Mouse (Mus musculus): ENCODE measurements around the gene Frk. TPM values are rescaled to one million over a fixed set of nuclear protein-coding genes. Genes with fewer than 3 reads are reported as not detected.
"Not testable (repeated sequence)": the region's sequence is repeated elsewhere in the genome, so short reads cannot be mapped to it uniquely, and the experiment has no call there.

Frk gene
- polyA plus RNA-seq (2011; ENCODE audit: insufficient read depth, insufficient read length, low read depth, missing spikeins), result 0.32 and 0.42 TPM in 2 replicates

DNA sequence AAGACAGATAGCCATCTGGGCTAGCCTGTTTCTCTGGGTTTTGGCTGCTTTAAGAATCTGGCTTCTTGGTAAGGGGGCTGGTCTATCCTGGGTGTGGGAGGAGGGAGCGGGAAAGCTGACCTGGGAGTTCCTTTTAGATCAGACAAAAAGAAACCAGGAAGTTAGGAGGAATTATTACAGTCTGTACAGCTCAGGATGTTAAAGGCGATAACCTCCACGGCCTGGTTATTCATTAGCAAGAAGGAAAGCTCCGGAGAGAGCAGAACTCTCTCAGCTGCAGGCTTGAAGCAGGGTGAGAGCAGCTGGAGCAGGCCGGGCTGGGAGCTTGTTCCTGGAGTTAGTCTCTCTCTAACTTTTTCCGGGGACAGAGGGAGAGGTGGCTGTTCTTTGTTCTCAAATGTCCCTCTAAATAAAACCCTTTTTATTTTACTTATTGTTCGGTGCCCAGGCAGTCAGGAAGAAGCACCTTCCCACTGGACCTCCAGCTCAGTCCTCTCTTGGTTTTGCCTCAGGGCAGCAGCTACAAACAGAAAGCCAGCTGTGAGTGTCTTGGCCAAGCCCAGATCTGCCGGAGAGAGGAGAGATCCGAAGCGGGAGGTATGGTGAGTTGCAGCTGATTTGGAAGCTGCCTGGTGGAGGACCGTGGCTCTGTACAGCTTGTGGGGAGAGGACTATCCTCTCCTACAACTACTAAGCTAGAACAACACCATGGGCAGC is at the start of gene Frk:
TSS of gene Frk (plus strand) at position 103 of the 717 bp plus-strand sequence.
- Histone ChIP-seq H3K9ac (ENCODE audit: low read depth, poor library complexity, severe bottlenecking) (no peak within 1 kb of the TSS), H3K9me3 (replicated peaks; ENCODE audit: control insufficient read depth, insufficient read depth, low read length, poor library complexity, severe bottlenecking) (no peaks in the 10 kb centered on the region), H3K4me3 (ENCODE audit: low read depth, low read length) (peak within 1 kb of the TSS; percentile 17; the same call in 1 of the 2 replicates), H3K27me3 (ENCODE audit: control insufficient read depth, insufficient read depth, low read length, poor library complexity, severe bottlenecking) (no peaks in the 10 kb centered on the region), H3K27ac (ENCODE audit: insufficient read depth, low read length) (no peak within 1 kb of the TSS), H3K4me1 (ENCODE audit: control insufficient read depth, insufficient read depth, low read length) (no peaks in the 10 kb centered on the region), H3K36me3 (ENCODE audit: control insufficient read depth, insufficient read depth, low read length, poor library complexity, severe bottlenecking) (no peaks in the 10 kb centered on the region)
- no peak for TF ChIP-seq CTCF (IDR thresholded peaks at IDR 0.05; ENCODE audit: low read depth, low read length)
- TF ChIP-seq POLR2A (IDR thresholded peaks at IDR 0.05; ENCODE audit: insufficient read depth, low read length), result no peak
- no peak for TF ChIP-seq EP300 (IDR thresholded peaks at IDR 0.05; ENCODE audit: insufficient read depth, low read depth, low read length)

DNA sequence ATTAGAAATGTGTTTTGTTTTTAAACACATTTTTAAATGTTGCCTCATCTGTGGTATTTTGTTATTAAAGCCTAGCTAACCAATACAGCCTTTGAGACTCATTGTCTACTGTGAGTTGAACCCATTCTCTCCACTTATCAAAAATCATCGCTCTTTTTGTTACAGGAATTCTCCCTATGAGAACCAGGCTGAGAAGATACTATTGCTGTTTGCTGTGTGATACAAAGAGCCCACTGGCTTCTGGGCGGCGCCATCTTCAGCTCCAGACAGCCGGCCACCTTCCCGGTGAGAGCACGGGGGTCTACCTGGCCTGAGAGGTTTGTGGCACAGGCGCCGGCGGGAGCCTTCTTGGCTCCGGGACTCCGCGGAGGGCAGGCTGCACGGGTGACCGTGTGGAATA is 49.0 kb upstream of the Frk start:
- not testable (repeated sequence) for H3K36me3 ChIP-seq (ENCODE audit: control insufficient read depth, insufficient read depth, low read length, poor library complexity, severe bottlenecking); H3K9me3 ChIP-seq (replicated peaks; ENCODE audit: control insufficient read depth, insufficient read depth, low read length, poor library complexity, severe bottlenecking); H3K9ac ChIP-seq (ENCODE audit: low read depth, poor library complexity, severe bottlenecking); H3K4me1 ChIP-seq (ENCODE audit: control insufficient read depth, insufficient read depth, low read length); H3K27ac ChIP-seq (ENCODE audit: insufficient read depth, low read length); H3K27me3 ChIP-seq (ENCODE audit: control insufficient read depth, insufficient read depth, low read length, poor library complexity, severe bottlenecking)
- H3K4me3 ChIP-seq (ENCODE audit: low read depth, low read length), result peak overlapping the region; percentile 20

DNA sequence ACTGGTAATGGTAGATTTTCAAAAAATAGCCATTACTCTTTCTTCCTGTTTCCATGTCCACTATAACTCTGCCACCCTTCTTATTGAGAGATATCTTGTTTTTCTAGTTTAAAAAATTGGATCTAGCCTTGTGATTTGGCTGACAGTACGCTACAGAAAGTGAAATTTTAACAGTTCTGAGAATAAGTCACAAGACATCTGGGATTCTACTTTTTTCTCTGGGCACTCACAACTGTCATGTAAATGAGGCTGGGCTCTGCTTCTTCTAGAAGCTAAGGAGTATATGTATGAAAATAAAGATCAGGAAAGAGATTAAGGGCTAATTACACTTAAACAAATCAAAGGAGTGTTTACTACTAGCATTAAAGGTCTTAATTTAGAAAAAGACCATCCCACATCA is 33.7 kb upstream of the Frk start:
- TF ChIP-seq EP300 (IDR thresholded peaks at IDR 0.05; ENCODE audit: insufficient read depth, low read depth, low read length) (no peak), POLR2A (IDR thresholded peaks at IDR 0.05; ENCODE audit: insufficient read depth, low read length) (no peak), CTCF (IDR thresholded peaks at IDR 0.05; ENCODE audit: low read depth, low read length) (no peak)
- no peaks in the 10 kb centered on the region for H3K9me3 ChIP-seq (replicated peaks; ENCODE audit: control insufficient read depth, insufficient read depth, low read length, poor library complexity, severe bottlenecking)
- no peak overlapping the region for H3K9ac ChIP-seq (ENCODE audit: low read depth, poor library complexity, severe bottlenecking)
- H3K36me3 ChIP-seq (ENCODE audit: control insufficient read depth, insufficient read depth, low read length, poor library complexity, severe bottlenecking), result no peaks in the 10 kb centered on the region
- no peak overlapping the region for H3K27ac ChIP-seq (ENCODE audit: insufficient read depth, low read length)
- no peaks in the 10 kb centered on the region for H3K27me3 ChIP-seq (ENCODE audit: control insufficient read depth, insufficient read depth, low read length, poor library complexity, severe bottlenecking)
- H3K4me1 ChIP-seq (ENCODE audit: control insufficient read depth, insufficient read depth, low read length), result peaks cover 4% of the 10 kb centered on the region
- H3K4me3 ChIP-seq (ENCODE audit: low read depth, low read length), result no peak overlapping the region

DNA sequence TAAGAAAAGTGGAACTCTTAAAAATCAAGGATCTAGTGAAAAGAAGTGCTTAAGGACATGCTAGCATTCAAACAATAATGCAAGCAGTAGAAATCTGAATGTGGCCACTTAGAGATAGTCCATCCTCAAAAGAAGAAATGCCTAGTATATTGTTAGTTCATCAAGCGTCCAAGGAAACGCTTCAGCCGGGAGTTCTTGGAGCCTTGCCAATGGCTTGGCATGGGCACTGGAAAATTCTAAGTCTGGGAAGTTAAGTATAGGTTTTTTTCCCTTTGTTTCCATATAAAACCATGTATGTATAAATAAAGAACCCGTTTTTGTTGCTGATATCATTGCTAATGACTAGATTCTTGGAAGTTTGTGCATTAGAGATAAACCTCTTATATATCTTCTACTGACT is 21.7 kb upstream of the Frk start:
- H3K4me1 ChIP-seq (ENCODE audit: control insufficient read depth, insufficient read depth, low read length), result no peaks in the 10 kb centered on the region
- H3K27ac ChIP-seq (ENCODE audit: insufficient read depth, low read length), result no peak overlapping the region
- H3K27me3 ChIP-seq (ENCODE audit: control insufficient read depth, insufficient read depth, low read length, poor library complexity, severe bottlenecking), result no peaks in the 10 kb centered on the region
- H3K9ac ChIP-seq (ENCODE audit: low read depth, poor library complexity, severe bottlenecking), result no peak overlapping the region
- TF ChIP-seq POLR2A (IDR thresholded peaks at IDR 0.05; ENCODE audit: insufficient read depth, low read length), result no peak
- no peak for TF ChIP-seq CTCF (IDR thresholded peaks at IDR 0.05; ENCODE audit: low read depth, low read length)
- no peak for TF ChIP-seq EP300 (IDR thresholded peaks at IDR 0.05; ENCODE audit: insufficient read depth, low read depth, low read length)
- no peak overlapping the region for H3K4me3 ChIP-seq (ENCODE audit: low read depth, low read length)
- H3K9me3 ChIP-seq (replicated peaks; ENCODE audit: control insufficient read depth, insufficient read depth, low read length, poor library complexity, severe bottlenecking), result no peaks in the 10 kb centered on the region
- H3K36me3 ChIP-seq (ENCODE audit: control insufficient read depth, insufficient read depth, low read length, poor library complexity, severe bottlenecking), result no peaks in the 10 kb centered on the region

DNA sequence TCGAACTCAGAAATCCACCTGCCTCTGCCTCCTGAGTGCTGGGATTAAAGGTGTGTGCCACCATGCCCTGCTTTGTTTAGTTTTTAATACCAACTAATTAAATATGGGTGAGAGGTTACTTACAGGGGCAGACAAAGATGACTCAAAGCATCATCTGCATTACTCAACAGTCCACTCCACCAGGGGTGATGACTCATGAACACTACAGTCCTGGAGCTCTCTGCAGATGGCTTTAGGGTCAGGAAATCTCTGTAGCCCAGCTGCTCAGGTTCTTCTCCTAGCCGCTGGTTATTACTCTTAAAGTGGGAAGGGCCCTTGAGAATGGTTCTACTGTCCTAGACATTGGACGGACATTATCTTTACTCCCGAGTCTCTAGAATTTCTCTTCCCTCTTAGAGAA is 18.9 kb upstream of the Frk start:
- no peaks in the 10 kb centered on the region for H3K9me3 ChIP-seq (replicated peaks; ENCODE audit: control insufficient read depth, insufficient read depth, low read length, poor library complexity, severe bottlenecking)
- no peak overlapping the region for H3K27ac ChIP-seq (ENCODE audit: insufficient read depth, low read length)
- no peak overlapping the region for H3K4me3 ChIP-seq (ENCODE audit: low read depth, low read length)
- H3K36me3 ChIP-seq (ENCODE audit: control insufficient read depth, insufficient read depth, low read length, poor library complexity, severe bottlenecking), result no peaks in the 10 kb centered on the region
- TF ChIP-seq CTCF (IDR thresholded peaks at IDR 0.05; ENCODE audit: low read depth, low read length) (no peak), EP300 (IDR thresholded peaks at IDR 0.05; ENCODE audit: insufficient read depth, low read depth, low read length) (no peak), POLR2A (IDR thresholded peaks at IDR 0.05; ENCODE audit: insufficient read depth, low read length) (no peak)
- no peaks in the 10 kb centered on the region for H3K27me3 ChIP-seq (ENCODE audit: control insufficient read depth, insufficient read depth, low read length, poor library complexity, severe bottlenecking)
- H3K9ac ChIP-seq (ENCODE audit: low read depth, poor library complexity, severe bottlenecking), result no peak overlapping the region
- H3K4me1 ChIP-seq (ENCODE audit: control insufficient read depth, insufficient read depth, low read length), result no peaks in the 10 kb centered on the region

DNA sequence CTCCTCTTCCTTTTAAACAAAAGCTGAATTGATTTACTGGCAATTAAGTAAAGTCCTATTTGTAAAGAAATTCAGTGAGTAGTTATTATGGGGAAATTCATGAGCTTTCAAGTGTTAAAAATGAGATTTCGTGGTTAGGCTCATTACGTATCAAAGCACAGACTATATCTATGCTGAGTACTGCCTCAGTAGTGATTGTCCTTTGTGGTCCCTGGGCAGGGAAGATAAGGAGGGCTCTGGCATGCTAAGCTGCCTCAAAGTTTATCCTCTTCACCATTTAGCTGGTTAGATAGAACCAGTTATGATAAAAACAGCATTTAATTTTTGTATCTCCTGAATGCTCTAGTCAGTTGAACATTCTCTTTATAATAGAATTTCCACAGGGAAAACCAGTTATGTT is 14.2 kb upstream of the Frk start:
- no peak for TF ChIP-seq POLR2A (IDR thresholded peaks at IDR 0.05; ENCODE audit: insufficient read depth, low read length)
- H3K4me1 ChIP-seq (ENCODE audit: control insufficient read depth, insufficient read depth, low read length), result no peaks in the 10 kb centered on the region
- no peak overlapping the region for H3K9ac ChIP-seq (ENCODE audit: low read depth, poor library complexity, severe bottlenecking)
- H3K27ac ChIP-seq (ENCODE audit: insufficient read depth, low read length), result no peak overlapping the region
- no peaks in the 10 kb centered on the region for H3K27me3 ChIP-seq (ENCODE audit: control insufficient read depth, insufficient read depth, low read length, poor library complexity, severe bottlenecking)
- H3K36me3 ChIP-seq (ENCODE audit: control insufficient read depth, insufficient read depth, low read length, poor library complexity, severe bottlenecking), result no peaks in the 10 kb centered on the region
- H3K9me3 ChIP-seq (replicated peaks; ENCODE audit: control insufficient read depth, insufficient read depth, low read length, poor library complexity, severe bottlenecking), result no peaks in the 10 kb centered on the region
- no peak overlapping the region for H3K4me3 ChIP-seq (ENCODE audit: low read depth, low read length)

Measured in ES-Bruce4 (cell line).